Mouse (Mus musculus) neural tube, embryonic 14.5 days (tissue): Measurements from ENCODE around the gene Hcls1. TPM values are rescaled to one million over a fixed set of nuclear protein-coding genes. Genes with fewer than 3 reads are reported as not detected.

Experiments
- ATAC-seq: fragments of 200-750 bp; cut with Nextera tagmentation; 2 replicates; pipeline ENCODE4 v1.8.0; 2017; ENCODE audit warnings: low read depth, mild to moderate bottlenecking, moderate TSS enrichment, moderate library complexity
- H3K27ac ChIP-seq: fragments of 300-500 bp; sonication (generic); 2 replicates; pipeline ENCODE4 v1.5.1; 2014; ENCODE audit warnings: low read depth, mild to moderate bottlenecking, control low read depth, low read length, moderate library complexity, mixed read lengths
- H3K27me3 ChIP-seq: fragments of 300-500 bp; sonication (generic); 2 replicates; pipeline ENCODE4 v1.6.1; 2014; ENCODE audit warnings: low read length; ENCODE audit not compliant: control insufficient read depth, insufficient read depth
- H3K36me3 ChIP-seq: fragments of 300-500 bp; sonication (generic); 2 replicates; pipeline ENCODE4 v1.6.1; 2014; ENCODE audit warnings: low read length, mixed read lengths; ENCODE audit not compliant: control insufficient read depth, insufficient read depth
- H3K4me1 ChIP-seq: fragments of 300-500 bp; sonication (generic); 2 replicates; pipeline ENCODE4 v1.6.1; 2014; ENCODE audit warnings: low read length; ENCODE audit not compliant: control insufficient read depth, insufficient read depth
- H3K4me2 ChIP-seq: fragments of 300-500 bp; sonication (generic); 2 replicates; pipeline ENCODE4 v1.6.1; 2014; ENCODE audit warnings: mild to moderate bottlenecking, low read depth, low read length, control low read depth
- H3K4me3 ChIP-seq: fragments of 300-500 bp; sonication (generic); 2 replicates; pipeline ENCODE4 v1.5.1; 2014; ENCODE audit warnings: low read depth, low read length, control low read depth, mixed read lengths
- H3K9ac ChIP-seq: fragments of 300-500 bp; sonication (generic); replicated peaks from 2 replicates; pipeline ENCODE4 v1.6.1; 2014; ENCODE audit warnings: low read depth, mild to moderate bottlenecking, control low read depth, low read length, mixed read lengths
- H3K9me3 ChIP-seq: fragments of 300-500 bp; sonication (generic); 2 replicates; pipeline ENCODE4 v1.6.1; 2016; ENCODE audit warnings: low read length; ENCODE audit not compliant: control insufficient read depth
- WGBS: fragments of 180-500 bp; shearing (Covaris S2); extraction: QIAGEN DNeasy Blood & Tissue Kit; methylation state at CpG from one replicate; pipeline ENCODE4 v1.1.7; 2014; 5-methylcytosine and 5-hydroxymethylcytosine counted together
- polyA plus RNA-seq: library from polyadenylated mRNA; unstranded; fragments of >200 nt; fragmentation: Nextera tagmentation; extraction: Ambion mirVana; gene quantifications from 2 replicates; pipeline ENCODE4 v1.2.1, GENCODE M21; 2014

Gene Hcls1
- polyA plus RNA-seq, 1 experiment from 2014 or later: 0.39 TPM

- Histone ChIP-seq H3K4me2 (no peak overlapping the region), H3K27ac (no peak overlapping the region), H3K36me3 (peaks cover 28% of the 10 kb centered on the region), H3K4me3 (no peak overlapping the region), H3K27me3 (no peaks in the 10 kb centered on the region), H3K9ac (no peak overlapping the region), H3K4me1 (no peaks in the 10 kb centered on the region), H3K9me3 (no peaks in the 10 kb centered on the region)
- no peak for ATAC-seq
- WGBS: 82% methylated on average over 6 of the region's 6 CpGs
Observed at GRCm38 (mm10) chr16:36934131-36934840, 497 bp upstream of the Hcls1 start.

GRCm38 (mm10) chr16:36935814-36936213 is 1.0 kb downstream of the Hcls1 start:
- no peak overlapping the region for H3K27ac ChIP-seq
- peaks cover 21% of the 10 kb centered on the region for H3K36me3 ChIP-seq
- no peak for ATAC-seq
- H3K4me3 ChIP-seq: no peak overlapping the region
- H3K9ac ChIP-seq: no peak overlapping the region
- no peak overlapping the region for H3K4me2 ChIP-seq
- 90% methylated on average over 3 of the region's 3 CpGs for WGBS
- no peaks in the 10 kb centered on the region for H3K9me3 ChIP-seq
- no peaks in the 10 kb centered on the region for H3K27me3 ChIP-seq
- H3K4me1 ChIP-seq: no peaks in the 10 kb centered on the region

GRCm38 (mm10) chr16:36941137-36941727 is 6.4 kb downstream of the Hcls1 start:
- Histone ChIP-seq H3K4me3 (no peak overlapping the region), H3K4me1 (no peaks in the 10 kb centered on the region), H3K27ac (no peak overlapping the region), H3K4me2 (no peak overlapping the region), H3K27me3 (no peaks in the 10 kb centered on the region), H3K9ac (no peak overlapping the region), H3K9me3 (no peaks in the 10 kb centered on the region), H3K36me3 (no peaks in the 10 kb centered on the region)
- WGBS: 82% methylated on average over 6 of the region's 6 CpGs
- ATAC-seq: no peak

- 73% methylated on average over 4 of the region's 4 CpGs for WGBS
- ATAC-seq: no peak
Observed at GRCm38 (mm10) chr16:36941895-36942294, 7.1 kb downstream of the Hcls1 start.

GRCm38 (mm10) chr16:36943591-36943990 is 8.8 kb downstream of the Hcls1 start:
- Histone ChIP-seq H3K9me3 (no peaks in the 10 kb centered on the region), H3K4me2 (no peak overlapping the region), H3K27ac (no peak overlapping the region), H3K9ac (no peak overlapping the region), H3K36me3 (no peaks in the 10 kb centered on the region), H3K4me1 (no peaks in the 10 kb centered on the region), H3K4me3 (no peak overlapping the region), H3K27me3 (no peaks in the 10 kb centered on the region)
- 91% methylated on average over 3 of the region's 3 CpGs for WGBS
- ATAC-seq: no peak

More at GRCm38 (mm10) chr16:36941895-36942294, 7.1 kb downstream of the Hcls1 start:
- Histone ChIP-seq H3K4me1 (no peaks in the 10 kb centered on the region), H3K9me3 (no peaks in the 10 kb centered on the region), H3K27ac (no peak overlapping the region), H3K36me3 (no peaks in the 10 kb centered on the region), H3K4me2 (no peak overlapping the region), H3K9ac (no peak overlapping the region), H3K27me3 (no peaks in the 10 kb centered on the region), H3K4me3 (no peak overlapping the region)

- Histone ChIP-seq H3K27ac (no peak overlapping the region), H3K9me3 (no peaks in the 10 kb centered on the region), H3K4me2 (no peak overlapping the region), H3K4me1 (no peaks in the 10 kb centered on the region), H3K36me3 (no peaks in the 10 kb centered on the region), H3K27me3 (no peaks in the 10 kb centered on the region), H3K9ac (no peak overlapping the region), H3K4me3 (no peak overlapping the region)
- WGBS: 39% methylated on average over 12 of the region's 12 CpGs
- ATAC-seq: no peak
Observed at GRCm38 (mm10) chr16:36944895-36945424, 10.2 kb downstream of the Hcls1 start.

- Histone ChIP-seq H3K4me3 (no peak overlapping the region), H3K27me3 (no peaks in the 10 kb centered on the region), H3K27ac (no peak overlapping the region), H3K9me3 (no peaks in the 10 kb centered on the region), H3K4me1 (no peaks in the 10 kb centered on the region), H3K9ac (no peak overlapping the region), H3K36me3 (no peaks in the 10 kb centered on the region), H3K4me2 (no peak overlapping the region)
- 83% methylated on average over 8 of the region's 8 CpGs for WGBS
- no peak for ATAC-seq
Observed at GRCm38 (mm10) chr16:36946459-36947159, 11.8 kb downstream of the Hcls1 start.

- no peaks in the 10 kb centered on the region for H3K27me3 ChIP-seq
- no peaks in the 10 kb centered on the region for H3K9me3 ChIP-seq
- H3K4me2 ChIP-seq: no peak overlapping the region
- H3K4me1 ChIP-seq: no peaks in the 10 kb centered on the region
- no peaks in the 10 kb centered on the region for H3K36me3 ChIP-seq
- H3K9ac ChIP-seq: no peak overlapping the region
- ATAC-seq: no peak
- WGBS: 78% methylated on average over 4 of the region's 4 CpGs
- no peak overlapping the region for H3K27ac ChIP-seq
- H3K4me3 ChIP-seq: no peak overlapping the region
Observed at GRCm38 (mm10) chr16:36947646-36948197, 12.9 kb downstream of the Hcls1 start.
